Mouse (Mus musculus): ENCODE results near the gene Tgif1. TPM values are rescaled to one million over a fixed set of nuclear protein-coding genes. Genes with fewer than 3 reads are reported as not detected.
"Not testable (repeated sequence)": the region's sequence is repeated elsewhere in the genome, so short reads cannot be mapped to it uniquely, and the experiment has no call there.

The Tgif1 gene
- polyA plus RNA-seq, 1 experiment from 2014 or later: 95.5 TPM

DNA sequence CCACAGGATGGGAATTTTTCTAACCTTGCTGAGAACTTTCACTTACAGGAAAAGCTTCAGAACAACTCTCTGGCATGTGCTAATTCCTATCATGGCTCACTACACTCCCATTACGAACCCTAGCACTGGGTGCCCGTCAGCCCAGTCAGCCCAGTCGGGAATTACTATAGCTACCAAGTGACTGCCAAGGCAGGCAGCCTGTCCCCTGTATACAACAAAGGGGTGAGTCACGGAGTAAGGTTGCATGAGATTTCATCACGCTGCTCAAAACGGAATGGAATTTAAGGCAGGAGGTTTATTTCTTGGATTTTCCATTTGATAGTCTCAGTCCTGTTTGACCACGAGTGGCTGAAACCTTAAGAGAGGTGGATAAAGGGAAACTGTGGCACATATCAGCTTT, 16.5 kb downstream of the Tgif1 start:
- H3K27me3 ChIP-seq: no peaks in the 10 kb centered on the region
- peaks cover 28% of the 10 kb centered on the region for H3K36me3 ChIP-seq
- H3K9me3 ChIP-seq: 0 out of 2 replicates have a peak, but pooled peaks cover 4% of the 10 kb centered on the region
- H3K4me2 ChIP-seq: no peak overlapping the region
- WGBS: 57% methylated on average over 7 of the region's 7 CpGs
- no peak overlapping the region for H3K4me3 ChIP-seq
- H3K4me1 ChIP-seq: peaks cover 14% of the 10 kb centered on the region
- no peak overlapping the region for H3K9ac ChIP-seq
- ATAC-seq (ENCODE audit: insufficient number of reproducible peaks, insufficient read depth, low FRiP score, low TSS enrichment, low read depth): no peak
- no peak overlapping the region for H3K27ac ChIP-seq

DNA sequence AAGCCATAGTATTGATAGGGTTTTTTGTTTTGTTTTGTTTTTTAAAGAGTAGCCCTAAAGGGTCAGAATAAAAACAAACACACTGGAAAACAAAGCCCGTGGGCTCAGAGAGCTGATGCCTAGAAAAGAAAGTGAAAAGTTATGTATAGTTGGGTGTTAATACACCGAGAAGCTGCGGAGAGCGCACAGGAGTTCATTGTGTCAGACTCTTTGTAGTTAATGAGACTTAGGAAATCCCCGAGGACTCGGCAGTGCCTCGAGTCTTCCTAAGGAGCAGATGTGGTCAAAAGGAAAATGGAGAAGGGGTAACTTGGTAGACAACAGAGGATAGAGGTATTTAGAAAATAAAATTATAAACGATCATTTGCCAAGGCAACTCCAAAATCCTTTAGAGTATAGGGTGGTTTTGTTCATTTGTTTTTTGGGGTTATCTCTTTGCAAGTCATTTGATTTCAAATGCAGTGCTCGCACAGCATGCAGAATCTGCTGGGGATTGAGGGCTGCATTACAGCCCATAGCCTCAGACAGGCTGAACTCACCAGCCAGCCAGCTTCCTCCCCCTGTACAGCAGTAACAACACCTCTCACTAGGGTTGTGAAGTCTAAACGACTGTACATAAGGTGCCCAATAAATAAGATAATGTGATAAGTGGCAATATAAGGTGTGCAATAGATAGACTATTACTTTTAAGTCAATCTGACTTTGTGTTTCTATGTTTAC, 18.1 kb downstream of the Tgif1 start:
- H3K27me3 ChIP-seq: no peaks in the 10 kb centered on the region
- 0 out of 2 replicates have a peak, but pooled peaks cover 4% of the 10 kb centered on the region for H3K9me3 ChIP-seq
- peak overlapping the region; percentile 79 for H3K4me2 ChIP-seq
- ATAC-seq (ENCODE audit: insufficient number of reproducible peaks, insufficient read depth, low FRiP score, low TSS enrichment, low read depth): no peak
- peaks cover 14% of the 10 kb centered on the region for H3K4me1 ChIP-seq
- peak overlapping the region; percentile 41 for H3K4me3 ChIP-seq
- H3K27ac ChIP-seq: no peak overlapping the region
- peaks cover 19% of the 10 kb centered on the region for H3K36me3 ChIP-seq
- 3% methylated on average over 10 of the region's 10 CpGs for WGBS
- peak overlapping the region; percentile 62; the same call in 1 of the 2 replicates for H3K9ac ChIP-seq

DNA sequence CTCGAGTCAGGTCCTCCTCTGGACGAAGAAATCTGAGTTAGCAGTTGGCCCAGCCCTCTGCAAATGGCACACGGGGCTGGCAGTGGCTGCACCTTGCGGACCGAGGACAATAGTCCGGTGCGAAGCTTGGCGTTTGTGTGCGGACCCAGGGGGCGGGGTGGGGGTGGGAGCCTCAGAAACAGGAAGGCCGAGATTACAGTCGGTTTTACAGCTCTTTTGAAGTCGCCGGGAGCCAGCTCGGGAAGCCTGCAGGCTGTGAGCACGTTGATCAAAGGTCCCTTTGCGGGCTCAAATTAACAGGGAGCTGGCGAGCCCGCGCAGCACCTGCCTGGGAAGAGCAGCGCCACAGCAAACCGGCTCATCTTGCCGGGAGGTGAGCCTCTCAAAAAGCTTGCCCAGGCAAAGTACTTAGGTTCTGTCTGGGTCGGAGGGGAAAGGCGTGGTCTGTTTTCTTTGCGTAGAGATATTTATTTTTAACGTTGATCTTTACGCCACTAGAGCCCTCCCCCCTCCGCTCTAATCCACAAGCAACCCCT, 18.8 kb downstream of the Tgif1 start:
- WGBS: 1% methylated on average over 29 of the region's 29 CpGs
- Histone ChIP-seq H3K36me3 (peaks cover 12% of the 10 kb centered on the region), H3K4me2 (peak overlapping the region; percentile 79), H3K27me3 (no peaks in the 10 kb centered on the region), H3K4me1 (peaks cover 14% of the 10 kb centered on the region), H3K27ac (0 out of 2 replicates have a peak overlapping the region, but pooled peaks have one; percentile 11), H3K9ac (peak overlapping the region; percentile 62; the same call in 1 of the 2 replicates), H3K9me3 (0 out of 2 replicates have a peak, but pooled peaks cover 4% of the 10 kb centered on the region), H3K4me3 (peak overlapping the region; percentile 41)
- no peak for ATAC-seq (ENCODE audit: insufficient number of reproducible peaks, insufficient read depth, low FRiP score, low TSS enrichment, low read depth)

DNA sequence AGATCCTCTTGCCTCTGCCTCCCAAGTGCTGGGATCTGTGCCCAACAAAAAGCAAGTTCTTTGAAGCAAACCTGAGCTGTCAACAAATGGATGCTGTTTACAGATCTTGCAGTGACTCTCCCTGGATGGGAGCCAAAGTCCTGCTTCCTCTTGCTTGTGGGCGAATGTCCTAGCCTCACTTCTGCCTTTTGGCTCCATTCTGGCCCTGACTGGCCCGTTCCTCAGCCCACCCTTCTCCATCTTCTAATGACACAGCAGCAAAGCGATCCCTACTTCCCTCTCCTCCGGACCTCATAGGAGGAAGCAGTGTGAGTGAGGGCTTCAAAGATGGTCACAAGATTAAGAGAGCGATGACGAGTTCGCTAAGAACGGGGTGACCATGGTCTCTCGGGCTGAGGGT, 20.8 kb downstream of the Tgif1 start:
- Histone ChIP-seq H3K4me1 (peaks cover 14% of the 10 kb centered on the region), H3K4me2 (no peak overlapping the region), H3K27me3 (no peaks in the 10 kb centered on the region), H3K9ac (no peak overlapping the region), H3K4me3 (no peak overlapping the region), H3K27ac (no peak overlapping the region), H3K9me3 (0 out of 2 replicates have a peak, but pooled peaks cover 4% of the 10 kb centered on the region), H3K36me3 (0 out of 2 replicates have a peak, but pooled peaks cover 3% of the 10 kb centered on the region)
- WGBS: 93% methylated on average over 9 of the region's 9 CpGs
- ATAC-seq (ENCODE audit: insufficient number of reproducible peaks, insufficient read depth, low FRiP score, low TSS enrichment, low read depth): no peak

DNA sequence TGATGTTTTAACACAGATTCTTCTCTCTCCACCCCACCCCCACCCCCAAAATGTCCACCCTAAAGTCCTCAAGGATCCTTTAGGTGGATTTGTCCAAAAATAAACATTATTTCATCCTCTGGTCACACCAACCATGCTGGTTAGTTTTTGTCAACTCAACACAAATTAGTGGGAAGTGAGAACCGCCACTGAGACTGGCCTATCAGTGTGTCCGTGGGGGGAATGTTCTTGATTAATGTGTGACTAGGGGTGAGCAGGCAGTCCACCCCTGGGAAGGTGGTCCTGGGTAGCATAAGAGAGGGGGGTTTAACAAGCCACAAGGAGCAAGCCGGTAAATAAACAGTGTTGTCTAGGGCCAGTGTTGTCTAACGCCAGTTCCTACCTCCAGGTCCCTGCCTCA, 21.8 kb downstream of the Tgif1 start:
- WGBS: 85% methylated on average over 4 of the region's 4 CpGs
- H3K27me3 ChIP-seq: no peaks in the 10 kb centered on the region
- ATAC-seq (ENCODE audit: insufficient number of reproducible peaks, insufficient read depth, low FRiP score, low TSS enrichment, low read depth): no peak
- peaks cover 14% of the 10 kb centered on the region for H3K4me1 ChIP-seq
- H3K4me2 ChIP-seq: no peak overlapping the region
- H3K4me3 ChIP-seq: no peak overlapping the region
- no peak overlapping the region for H3K9ac ChIP-seq
- H3K27ac ChIP-seq: no peak overlapping the region
- H3K36me3 ChIP-seq: no peaks in the 10 kb centered on the region
- 0 out of 2 replicates have a peak, but pooled peaks cover 4% of the 10 kb centered on the region for H3K9me3 ChIP-seq

DNA sequence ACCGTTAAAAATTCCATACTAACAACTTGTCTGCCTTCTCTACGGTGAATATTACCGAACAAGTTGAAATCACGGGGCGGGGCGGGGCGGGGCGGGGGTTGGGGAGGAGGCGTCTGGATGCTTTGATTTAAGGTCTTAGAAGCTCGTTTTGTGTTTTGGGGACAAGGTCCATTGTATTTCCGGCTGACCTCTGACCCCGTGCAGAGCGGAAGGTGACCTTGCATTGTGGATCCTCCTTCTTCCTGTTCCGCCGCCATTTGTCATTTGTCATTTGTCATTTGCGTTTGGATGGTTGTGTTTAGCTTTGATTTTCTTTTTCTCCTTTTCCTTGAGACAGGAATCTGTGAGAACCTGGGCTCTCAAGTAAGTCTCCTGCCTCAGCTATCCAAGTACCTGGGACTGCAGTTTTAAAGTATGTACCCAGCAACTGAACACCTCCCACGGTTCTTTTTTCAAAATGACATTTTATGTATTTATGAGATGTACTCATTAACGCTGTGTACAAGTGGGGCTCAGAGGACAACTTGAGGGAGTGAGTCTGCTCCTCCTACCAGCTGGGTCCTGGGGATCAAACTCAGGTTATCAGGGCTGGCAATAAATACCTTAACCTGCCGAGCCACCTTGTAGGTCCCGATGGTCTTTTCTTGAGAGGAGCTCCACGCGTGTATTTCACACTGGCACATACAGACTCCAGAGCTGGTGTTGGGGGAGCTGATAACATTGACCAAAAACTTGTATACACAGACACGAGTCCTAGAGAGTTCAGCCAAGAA, 23.2 kb downstream of the Tgif1 start:
- ATAC-seq (ENCODE audit: insufficient number of reproducible peaks, insufficient read depth, low FRiP score, low TSS enrichment, low read depth): no peak
- H3K4me3 ChIP-seq: no peak overlapping the region
- H3K27ac ChIP-seq: no peak overlapping the region
- H3K9me3 ChIP-seq: 0 out of 2 replicates have a peak, but pooled peaks cover 4% of the 10 kb centered on the region
- H3K4me1 ChIP-seq: peaks cover 10% of the 10 kb centered on the region
- no peak overlapping the region for H3K4me2 ChIP-seq
- no peak overlapping the region for H3K9ac ChIP-seq
- no peaks in the 10 kb centered on the region for H3K36me3 ChIP-seq
- no peaks in the 10 kb centered on the region for H3K27me3 ChIP-seq
- WGBS: 87% methylated on average over 23 of the region's 23 CpGs

DNA sequence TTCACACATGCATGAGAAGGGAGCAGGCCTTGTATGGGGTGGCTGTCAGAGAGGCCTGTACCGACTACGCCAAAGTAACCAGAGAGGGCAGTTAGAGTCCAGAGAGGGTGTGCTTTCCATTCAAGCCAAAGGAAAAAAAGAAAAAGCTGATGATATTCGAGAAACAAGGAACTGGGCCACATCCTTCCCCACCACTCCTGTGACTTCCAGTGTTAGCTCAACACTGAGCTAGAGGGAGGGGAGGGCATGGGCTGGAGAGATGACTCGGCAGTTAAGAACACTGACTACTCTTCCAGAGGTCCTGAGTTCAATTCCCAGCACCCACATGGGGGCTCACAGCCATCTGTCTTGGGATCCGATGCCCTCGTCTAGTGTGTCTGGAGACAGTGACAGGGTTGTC, 24.1 kb downstream of the Tgif1 start:
- H3K4me2 ChIP-seq: no peak overlapping the region
- ATAC-seq (ENCODE audit: insufficient number of reproducible peaks, insufficient read depth, low FRiP score, low TSS enrichment, low read depth): no peak

DNA sequence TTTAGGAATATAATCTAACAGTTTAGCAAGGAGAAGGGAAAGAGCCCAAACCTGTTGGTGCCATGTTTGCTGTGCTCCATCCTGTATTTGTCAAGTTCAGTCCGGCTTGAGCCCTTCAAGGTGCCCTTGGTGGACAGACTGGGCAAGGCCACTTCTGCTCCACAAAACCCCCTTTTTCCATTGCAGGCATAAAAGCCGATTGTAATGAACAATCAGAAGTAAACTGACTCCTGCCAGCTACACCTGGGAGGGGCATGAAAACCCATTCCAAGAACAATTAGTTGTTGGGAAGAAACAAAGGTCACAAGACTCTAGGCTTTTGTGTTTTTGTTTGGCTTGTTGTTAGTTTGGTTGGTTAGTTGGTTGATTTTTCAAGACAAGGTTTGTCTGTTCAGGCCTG, 24.8 kb downstream of the Tgif1 start:
- no peak overlapping the region for H3K4me2 ChIP-seq
- 74% methylated on average over 2 of the region's 2 CpGs for WGBS
- H3K36me3 ChIP-seq: no peaks in the 10 kb centered on the region
- no peak overlapping the region for H3K27ac ChIP-seq
- no peaks in the 10 kb centered on the region for H3K4me1 ChIP-seq
- H3K9me3 ChIP-seq: 0 out of 2 replicates have a peak, but pooled peaks cover 4% of the 10 kb centered on the region
- no peak for ATAC-seq (ENCODE audit: insufficient number of reproducible peaks, insufficient read depth, low FRiP score, low TSS enrichment, low read depth)
- H3K4me3 ChIP-seq: no peak overlapping the region
- H3K9ac ChIP-seq: no peak overlapping the region
- no peaks in the 10 kb centered on the region for H3K27me3 ChIP-seq

More for the DNA sequence above, 24.1 kb downstream of the Tgif1 start:
- Histone ChIP-seq H3K27ac (no peak overlapping the region), H3K36me3 (no peaks in the 10 kb centered on the region), H3K9me3 (0 out of 2 replicates have a peak, but pooled peaks cover 4% of the 10 kb centered on the region), H3K4me3 (no peak overlapping the region), H3K4me1 (peaks cover under 1% of the 10 kb centered on the region), H3K9ac (no peak overlapping the region), H3K27me3 (no peaks in the 10 kb centered on the region)
- 81% methylated on average over 6 of the region's 6 CpGs for WGBS

DNA sequence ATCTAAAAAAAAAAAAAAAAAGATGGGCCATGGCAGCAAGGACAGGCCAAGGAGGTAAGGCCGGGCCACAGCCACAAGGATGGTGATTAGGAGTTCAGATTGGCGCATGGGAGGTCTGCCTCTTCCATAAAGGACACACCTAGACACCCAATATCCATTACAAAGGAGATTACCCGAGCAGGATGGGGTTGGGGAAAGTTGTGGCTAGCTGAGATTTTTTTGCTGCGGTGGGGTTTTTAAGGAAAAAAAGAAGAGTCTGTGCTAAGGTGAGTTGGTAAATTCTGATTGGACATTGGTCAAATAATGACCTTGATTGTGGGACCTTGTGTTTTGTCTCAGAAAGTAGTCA, 25.2 kb downstream of the Tgif1 start:
- H3K4me1 ChIP-seq: no peaks in the 10 kb centered on the region
- no peak overlapping the region for H3K4me2 ChIP-seq
- WGBS: 70% methylated on average over 4 of the region's 4 CpGs
- no peak for ATAC-seq (ENCODE audit: insufficient number of reproducible peaks, insufficient read depth, low FRiP score, low TSS enrichment, low read depth)
- H3K9ac ChIP-seq: no peak overlapping the region
- 0 out of 2 replicates have a peak, but pooled peaks cover 4% of the 10 kb centered on the region for H3K9me3 ChIP-seq
- H3K27me3 ChIP-seq: no peaks in the 10 kb centered on the region
- H3K4me3 ChIP-seq: no peak overlapping the region
- no peak overlapping the region for H3K27ac ChIP-seq
- H3K36me3 ChIP-seq: no peaks in the 10 kb centered on the region

DNA sequence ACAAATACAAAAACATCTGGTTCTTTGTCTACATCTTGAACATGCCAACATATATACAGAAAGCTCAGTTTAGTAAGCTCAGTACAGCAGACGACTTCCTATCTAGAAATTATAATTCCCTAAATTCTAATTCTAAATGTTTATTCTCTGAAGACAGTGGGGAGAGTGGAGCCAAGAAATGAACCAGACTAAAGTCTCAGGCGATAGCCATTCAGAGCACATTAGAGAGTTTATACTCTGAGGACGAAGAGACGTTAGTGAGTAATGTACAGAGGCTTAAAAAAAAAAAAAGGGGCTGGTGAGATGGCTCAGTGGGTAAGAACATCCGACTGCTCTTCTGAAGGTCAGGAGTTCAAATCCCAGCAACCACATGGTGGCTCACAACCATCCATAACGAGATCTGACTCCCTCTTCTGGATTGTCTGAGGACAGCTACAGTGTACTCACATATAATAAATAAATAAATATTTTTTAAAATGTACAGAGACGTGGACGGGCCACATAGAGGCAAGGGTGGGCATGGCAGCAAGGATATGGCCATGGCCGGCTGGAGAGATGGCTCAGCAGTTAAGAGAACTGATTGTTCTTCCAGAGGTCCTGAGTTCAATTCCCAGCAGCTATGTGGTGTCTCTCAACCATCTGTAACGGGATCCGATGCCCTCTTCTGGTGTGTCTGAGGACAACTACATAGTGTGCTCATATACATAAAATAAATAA, 25.7 kb downstream of the Tgif1 start:
- H3K9me3 ChIP-seq; ATAC-seq (ENCODE audit: insufficient number of reproducible peaks, insufficient read depth, low FRiP score, low TSS enrichment, low read depth); H3K9ac ChIP-seq; H3K27ac ChIP-seq; H3K27me3 ChIP-seq; H3K36me3 ChIP-seq; H3K4me1 ChIP-seq; H3K4me3 ChIP-seq; H3K4me2 ChIP-seq: not testable (repeated sequence)
- WGBS: 83% methylated on average over 11 of the region's 11 CpGs

DNA sequence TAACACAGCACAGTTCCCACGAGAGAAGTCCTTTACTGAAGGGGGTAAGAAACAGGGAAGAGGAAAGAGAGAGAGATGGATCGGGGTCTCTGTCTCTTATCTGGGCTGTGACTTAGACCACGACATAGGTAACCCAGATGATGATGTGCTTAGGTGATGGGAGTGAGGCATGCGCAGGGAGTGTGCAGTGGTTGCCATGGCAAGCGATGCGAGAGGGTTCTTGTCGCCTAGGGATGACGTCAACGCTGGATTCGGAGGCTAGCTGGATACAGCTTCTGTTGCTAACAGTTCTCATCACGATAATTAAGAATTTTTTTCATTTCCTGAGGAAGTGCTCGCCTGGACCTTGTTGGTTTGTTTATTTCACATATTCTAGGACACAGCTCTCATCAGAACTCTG, 27.1 kb downstream of the Tgif1 start:
- Histone ChIP-seq H3K36me3 (no peaks in the 10 kb centered on the region), H3K4me2 (no peak overlapping the region), H3K27ac (no peak overlapping the region), H3K27me3 (no peaks in the 10 kb centered on the region), H3K4me3 (no peak overlapping the region), H3K4me1 (no peaks in the 10 kb centered on the region), H3K9me3 (no peaks in the 10 kb centered on the region), H3K9ac (no peak overlapping the region)
- 83% methylated on average over 12 of the region's 12 CpGs for WGBS
- ATAC-seq (ENCODE audit: insufficient number of reproducible peaks, insufficient read depth, low FRiP score, low TSS enrichment, low read depth): no peak

All from embryonic facial prominence, embryonic 13.5 days (tissue).